Mouse (Mus musculus) lung, postnatal 0 days (tissue): ENCODE results near the gene Dlgap1.

ENCODE experiments used
- CTCF ChIP-seq: IDR thresholded peaks from 2 replicates; pipeline ENCODE4 v1.5.1; 2016; ENCODE audit warnings: antibody characterized with exemption, mild to moderate bottlenecking
- EP300 ChIP-seq: IDR thresholded peaks from 2 replicates; pipeline ENCODE4 v1.6.1; 2016; ENCODE audit warnings: antibody characterized with exemption, mild to moderate bottlenecking, control low read depth

DNA sequence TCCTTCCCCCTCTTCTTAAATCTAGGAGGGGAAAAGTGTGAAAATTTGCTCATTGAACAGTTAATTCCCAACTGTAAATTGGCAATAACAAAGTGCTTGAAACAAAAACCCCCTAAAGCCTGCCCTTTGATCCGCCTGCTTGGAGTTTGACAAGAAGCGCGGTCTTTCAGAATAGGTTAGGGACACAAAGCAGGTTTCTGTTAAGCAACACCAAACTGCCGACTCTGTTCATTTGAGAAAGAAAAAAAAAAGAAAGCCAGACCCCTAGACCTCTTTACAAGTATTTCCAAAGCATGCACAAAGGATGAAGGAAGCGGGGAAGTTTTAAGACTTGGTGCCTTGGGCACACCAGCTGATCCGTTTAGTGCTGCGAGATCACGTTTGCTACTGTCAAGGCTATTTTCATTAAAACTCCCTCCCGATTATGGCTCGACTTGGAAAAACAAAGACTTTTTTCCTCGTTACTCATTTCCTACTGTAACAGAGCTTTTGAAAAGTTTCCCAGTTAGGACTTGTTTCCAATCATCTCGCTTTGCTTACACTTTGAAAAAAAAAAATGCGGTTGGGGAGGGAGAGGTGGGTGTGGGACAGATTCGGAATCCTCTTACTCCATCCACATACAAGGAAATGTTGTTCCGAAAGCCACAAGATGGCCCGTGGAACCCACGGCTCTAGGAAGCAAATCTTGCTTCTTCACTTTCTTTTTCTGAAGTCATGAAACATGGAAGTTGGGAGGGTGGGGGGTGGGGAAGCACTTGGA lies 879.1 kb downstream of the Dlgap1 start:
- no peak for TF ChIP-seq CTCF
- TF ChIP-seq EP300: no peak
